Mouse (Mus musculus): Measurements from ENCODE around the gene Vmn1r169. TPM values are rescaled to one million over a fixed set of nuclear protein-coding genes. Genes with fewer than 3 reads are reported as not detected.
"Not testable (repeated sequence)": the region's sequence is repeated elsewhere in the genome, so short reads cannot be mapped to it uniquely, and the experiment has no call there.

Gene Vmn1r169
- not detected in 2 replicates for polyA plus RNA-seq (2012; rRNA removed)

DNA sequence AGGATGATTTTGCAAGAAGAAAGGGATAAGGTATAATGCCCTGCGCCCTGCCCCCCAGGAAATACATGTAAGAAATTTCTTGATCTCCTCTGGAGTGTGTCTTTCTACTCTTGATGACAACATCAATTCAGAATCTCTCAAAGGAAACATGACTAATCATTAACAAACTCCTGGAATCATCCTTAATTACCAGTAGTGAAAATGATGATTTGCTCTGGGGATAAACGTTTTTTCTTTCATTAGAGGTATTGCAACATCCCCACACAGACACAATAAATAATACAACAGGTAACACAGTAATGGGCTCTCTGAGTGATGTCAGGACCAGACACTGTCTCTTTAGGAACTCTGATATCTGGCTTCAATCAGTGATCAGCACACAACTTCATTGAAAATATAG, at the start of gene Vmn1r169:
Gene Vmn1r169, plus strand, starts transcription at position 301 of the 400 bp plus-strand sequence.
- not testable (repeated sequence) for H3K4me1 ChIP-seq (ENCODE audit: control insufficient read depth, insufficient read depth, low read length); H3K27ac ChIP-seq (ENCODE audit: control insufficient read depth, insufficient read depth, low read depth, low read length); H3K36me3 ChIP-seq (ENCODE audit: control insufficient read depth, insufficient read depth, low read length); H3K4me3 ChIP-seq (ENCODE audit: control insufficient read depth, low read depth, low read length); H3K27me3 ChIP-seq (ENCODE audit: control insufficient read depth, insufficient read depth, low read length)

DNA sequence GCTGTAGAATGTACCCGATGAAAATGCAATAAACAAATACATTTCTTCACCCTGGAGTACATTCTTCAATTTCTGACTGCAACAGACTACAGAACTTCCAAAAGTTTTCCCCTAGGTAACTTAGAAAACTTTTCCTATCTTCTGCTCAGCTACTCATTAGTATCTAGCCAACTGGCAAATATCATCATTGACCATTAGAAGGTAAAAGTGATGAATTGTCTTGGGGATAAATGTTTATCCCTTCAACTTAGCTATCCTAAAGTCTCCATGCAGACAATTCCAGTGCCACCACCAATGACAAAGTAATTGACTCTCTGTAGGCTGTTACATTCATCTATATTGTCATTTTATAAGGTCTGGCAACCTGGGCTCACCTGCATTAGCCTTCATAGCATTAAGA, 35.9 kb upstream of the Vmn1r169 start, which contains the start of gene Vmn1r168:
Gene Vmn1r168, plus strand, starts transcription at position 301 of the 400 bp plus-strand sequence.
- not testable (repeated sequence) for H3K4me1 ChIP-seq (ENCODE audit: control insufficient read depth, insufficient read depth, low read length); H3K27me3 ChIP-seq (ENCODE audit: control insufficient read depth, insufficient read depth, low read length); H3K36me3 ChIP-seq (ENCODE audit: control insufficient read depth, insufficient read depth, low read length); H3K4me3 ChIP-seq (ENCODE audit: control insufficient read depth, low read depth, low read length); H3K27ac ChIP-seq (ENCODE audit: control insufficient read depth, insufficient read depth, low read depth, low read length)

- not testable (repeated sequence) for H3K27me3 ChIP-seq (ENCODE audit: control insufficient read depth, insufficient read depth, low read length); H3K36me3 ChIP-seq (ENCODE audit: control insufficient read depth, insufficient read depth, low read length); H3K27ac ChIP-seq (ENCODE audit: control insufficient read depth, insufficient read depth, low read depth, low read length); H3K4me3 ChIP-seq (ENCODE audit: control insufficient read depth, low read depth, low read length); H3K4me1 ChIP-seq (ENCODE audit: control insufficient read depth, insufficient read depth, low read length)
Measured at GRCm38 (mm10) chr7:23605875-23606274, 30.5 kb downstream of the Vmn1r169 start, which contains the start of gene Vmn1r170. Vmn1r170 (plus strand) TSS chr7:23606175.

Other genes starting within 250 kb of the Vmn1r169 start
- gene Nlrp5, start 189.6 kb upstream of the Vmn1r169 start, polyA plus RNA-seq (2012; rRNA removed), result 0.70 and 1.0 TPM in 2 replicates
- gene Vmn1r167, start 68.3 kb upstream of the Vmn1r169 start, polyA plus RNA-seq (2012; rRNA removed), result not detected in 2 replicates
- not detected in 2 replicates for gene Vmn1r168, start 35.8 kb upstream of the Vmn1r169 start, polyA plus RNA-seq (2012; rRNA removed)
- gene Vmn1r170, start 30.6 kb downstream of the Vmn1r169 start, polyA plus RNA-seq (2012; rRNA removed), result not detected in 2 replicates
- not detected in 2 replicates for gene Vmn1r171, start 55.2 kb downstream of the Vmn1r169 start, polyA plus RNA-seq (2012; rRNA removed)
- gene Vmn1r172, start 82.8 kb downstream of the Vmn1r169 start, polyA plus RNA-seq (2012; rRNA removed), result not detected in 2 replicates
- gene Vmn1r173, start 125.2 kb downstream of the Vmn1r169 start, polyA plus RNA-seq (2012; rRNA removed), result not detected in 2 replicates
- gene Vmn1r174, start 176.7 kb downstream of the Vmn1r169 start, polyA plus RNA-seq (2012; rRNA removed), result not detected in 2 replicates
- gene Vmn1r175, start 235.1 kb downstream of the Vmn1r169 start, polyA plus RNA-seq (2012; rRNA removed), result 0.04 TPM in 1 of 2 replicates, not detected in the other